Mouse (Mus musculus) ES-E14 (cell line): ENCODE measurements at regions not wholly inside any gene's neighbourhood (a gene's known extent, or its start where the extent isn't known, plus 50 kb on each side); places are given as distances from the start of the nearest gene placed in this dataset.

Source experiments
- DNase-seq: peaks from one replicate; pipeline ENCODE4 v3.0.0-alpha.2; 2013; ENCODE audit warnings: low read depth, low spot score
- H3K27ac ChIP-seq: 2 replicates; pipeline ENCODE4 v1.5.1; 2012; ENCODE audit warnings: low read depth, mild to moderate bottlenecking, low read length, moderate library complexity, mixed read lengths; ENCODE audit not compliant: poor library complexity, insufficient read depth, severe bottlenecking
- H3K36me3 ChIP-seq: 2 replicates; pipeline ENCODE4 v1.6.1; 2012; ENCODE audit warnings: mild to moderate bottlenecking, low read length, moderate library complexity, mixed read lengths; ENCODE audit not compliant: control insufficient read depth, poor library complexity, insufficient read depth, severe bottlenecking
- H3K4me1 ChIP-seq, 2 experiments: fragments of 150-350 bp in 1 of 2; sonication (generic) in 1 of 2; 2 replicates each; pipeline ENCODE4 v1.6.1; 2012; ENCODE audit warnings: low read length in 2 of 2, mild to moderate bottlenecking in 1 of 2, mixed read lengths in 1 of 2; ENCODE audit not compliant: control insufficient read depth in 2 of 2, insufficient read depth in 2 of 2, poor library complexity in 1 of 2
- H3K4me3 ChIP-seq, 2 experiments: fragments of 150-350 bp in 1 of 2; sonication (generic) in 1 of 2; 2 replicates each; pipeline ENCODE4 v1.5.1; 2012; ENCODE audit warnings: low read length in 2 of 2, low read depth in 1 of 2, mild to moderate bottlenecking in 1 of 2, mixed read lengths in 1 of 2; ENCODE audit not compliant: insufficient read depth in 1 of 2, poor library complexity in 1 of 2, severe bottlenecking in 1 of 2
- H3K9ac ChIP-seq: 2 replicates; pipeline ENCODE4 v1.6.1; 2012; ENCODE audit warnings: low read depth, mild to moderate bottlenecking, low read length, mixed read lengths; ENCODE audit not compliant: poor library complexity, insufficient read depth, severe bottlenecking
- H3K9me3 ChIP-seq: fragments of 150-350 bp; sonication (generic); 2 replicates; pipeline ENCODE4 v1.6.1; 2012; ENCODE audit warnings: low read depth, mild to moderate bottlenecking, low read length; ENCODE audit not compliant: control insufficient read depth, insufficient read depth
- CHD2 ChIP-seq: IDR thresholded peaks from 2 replicates; pipeline ENCODE4 v1.6.1; 2014; ENCODE audit warnings: mild to moderate bottlenecking, low read depth, low read length, inconsistent platforms
- HCFC1 ChIP-seq: IDR thresholded peaks from 2 replicates; pipeline ENCODE4 v1.6.1; 2012; ENCODE audit warnings: low read length, inconsistent platforms, borderline replicate concordance; ENCODE audit not compliant: insufficient read depth
- MAFK ChIP-seq: IDR thresholded peaks from 2 replicates; pipeline ENCODE4 v1.6.1; 2014; ENCODE audit warnings: mild to moderate bottlenecking, low read depth, low read length, inconsistent platforms; ENCODE audit not compliant: insufficient read depth
- ZC3H11A ChIP-seq: IDR thresholded peaks from 2 replicates; pipeline ENCODE4 v1.6.1; 2012; ENCODE audit warnings: low read depth, mild to moderate bottlenecking, inconsistent platforms, low read length, borderline replicate concordance
- ZNF384 ChIP-seq: IDR thresholded peaks from 2 replicates; pipeline ENCODE4 v1.6.1; 2012; ENCODE audit warnings: low read depth, low read length, inconsistent platforms
- in situ Hi-C, 2 experiments: fragments of 600-800 bp; cut with MboI; formaldehyde crosslinking; loops; one replicate each; pipeline ENCODE4 v1.15.1; 2025; ENCODE audit warnings: low sequenced_read_pairs in 2 of 2, inconsistent platforms in 1 of 2; ENCODE audit not compliant: unreplicated experiment in 2 of 2

- in situ Hi-C loops = no loop called here
- no peaks in the 10 kb centered on the region for H3K9me3 ChIP-seq
- H3K36me3 ChIP-seq = no peaks in the 10 kb centered on the region
- TF ChIP-seq ZC3H11A = no peak; the same call in 1 of the 2 replicates
- no peak for TF ChIP-seq MAFK
- no peak for TF ChIP-seq ZNF384
- TF ChIP-seq CHD2 = no peak
- no peak for TF ChIP-seq HCFC1
- H3K9ac ChIP-seq = no peak overlapping the region
- no peak overlapping the region for H3K4me3 ChIP-seq
- H3K27ac ChIP-seq = no peak overlapping the region
- H3K4me1 ChIP-seq = no peaks in the 10 kb centered on the region
- no peak for DNase-seq
Measured at GRCm38 (mm10) chr12:32653096-32653495, 166.2 kb upstream of the Nampt start.

GRCm38 (mm10) chr12:32656194-32656593 lies 163.2 kb upstream of the Nampt start:
- no peaks in the 10 kb centered on the region for H3K9me3 ChIP-seq
- H3K4me3 ChIP-seq = no peak overlapping the region
- no peaks in the 10 kb centered on the region for H3K36me3 ChIP-seq
- no peak for DNase-seq
- in situ Hi-C loops = no loop called here
- H3K4me1 ChIP-seq = no peaks in the 10 kb centered on the region
- no peak for TF ChIP-seq ZNF384
- TF ChIP-seq ZC3H11A = no peak
- no peak for TF ChIP-seq HCFC1
- TF ChIP-seq CHD2 = no peak
- TF ChIP-seq MAFK = no peak
- H3K9ac ChIP-seq = no peak overlapping the region
- no peak overlapping the region for H3K27ac ChIP-seq

- no peaks in the 10 kb centered on the region for H3K36me3 ChIP-seq
- H3K9me3 ChIP-seq = no peaks in the 10 kb centered on the region
- in situ Hi-C loops = no loop called here
- no peak overlapping the region for H3K27ac ChIP-seq
- no peak overlapping the region for H3K9ac ChIP-seq
- H3K4me1 ChIP-seq = no peaks in the 10 kb centered on the region
- no peak for TF ChIP-seq CHD2
- peak; percentile 58; the same call in 1 of the 2 replicates for TF ChIP-seq MAFK
- no peak for DNase-seq
- no peak overlapping the region for H3K4me3 ChIP-seq
Measured at GRCm38 (mm10) chr12:32661782-32662413, 157.4 kb upstream of the Nampt start.

- H3K4me3 ChIP-seq = no peak overlapping the region
- H3K9me3 ChIP-seq = no peaks in the 10 kb centered on the region
- no peak for DNase-seq
- no peak for TF ChIP-seq CHD2
- no peak for TF ChIP-seq ZC3H11A
- TF ChIP-seq ZNF384 = no peak
- no peak for TF ChIP-seq HCFC1
- H3K36me3 ChIP-seq = no peaks in the 10 kb centered on the region
- H3K9ac ChIP-seq = no peak overlapping the region
- H3K27ac ChIP-seq = no peak overlapping the region
- in situ Hi-C loops = no loop called here
- no peaks in the 10 kb centered on the region for H3K4me1 ChIP-seq
Measured at GRCm38 (mm10) chr12:32666040-32666439, 153.3 kb upstream of the Nampt start.

GRCm38 (mm10) chr12:32677908-32678307 lies 141.4 kb upstream of the Nampt start:
- in situ Hi-C loops = no loop called here
- Histone ChIP-seq H3K9me3 (no peaks in the 10 kb centered on the region), H3K9ac (no peak overlapping the region), H3K36me3 (no peaks in the 10 kb centered on the region), H3K4me3 (no peak overlapping the region), H3K27ac (no peak overlapping the region), H3K4me1 (no peaks in the 10 kb centered on the region)
- TF ChIP-seq ZC3H11A (no peak), HCFC1 (no peak), MAFK (no peak), CHD2 (no peak), ZNF384 (no peak)
- no peak for DNase-seq
